8 mouse cellular contexts compared by ENCODE assay signal in the genomic region with DNA sequence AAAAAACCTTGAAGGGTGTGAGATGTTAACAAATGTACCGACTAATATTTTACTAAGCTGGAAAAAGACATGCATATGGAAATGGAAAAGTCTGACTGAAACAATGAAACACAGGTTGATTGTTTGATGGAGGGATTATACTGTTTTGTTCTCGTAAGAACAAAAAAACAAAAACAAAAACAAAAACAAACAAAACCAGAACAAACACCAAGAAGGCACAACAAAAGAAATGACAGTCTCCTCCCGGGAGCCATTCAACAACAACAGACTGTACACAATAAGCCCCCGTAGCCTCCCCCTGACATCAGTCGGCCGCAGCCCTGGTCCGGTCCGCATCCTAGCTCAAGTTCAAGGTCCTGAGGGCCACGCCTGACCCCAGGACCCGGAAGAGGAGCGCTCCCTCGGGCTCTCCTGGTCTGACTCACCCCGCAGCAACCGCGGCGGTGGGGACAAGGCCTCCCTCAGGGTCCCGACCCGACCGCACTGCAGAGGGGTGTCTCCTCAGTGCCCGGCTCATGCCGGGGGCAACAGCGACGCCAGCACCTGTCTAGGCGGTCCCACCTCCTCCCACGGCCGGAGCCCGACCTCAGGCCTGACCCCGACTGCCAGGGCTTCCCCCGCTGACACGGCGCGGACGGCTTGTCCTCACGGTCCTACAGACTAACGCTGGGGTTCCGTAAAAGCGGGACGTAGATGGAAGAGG. TPM values are rescaled to one million over a fixed set of nuclear protein-coding genes. Genes with fewer than 3 reads are reported as not detected.
DNase-seq lines count a peak whose midpoint lies in the region; ATAC-seq and TF ChIP-seq lines count a peak whose summit lies in the region.

No protein-coding gene starts in this region.

- H3K27me3 ChIP-seq in heart, postnatal 0 days (ENCODE audit: control insufficient read depth, insufficient read depth, low read length) = no peaks in the 10 kb centered on the region
- H3K27me3 ChIP-seq in G1E (ENCODE audit: insufficient read depth, low read length) = no peaks in the 10 kb centered on the region
- H3K27me3 ChIP-seq in hindbrain, embryonic 16.5 days (replicated peaks; ENCODE audit: control insufficient read depth, insufficient read depth, low read length) = no peaks in the 10 kb centered on the region

- peak overlapping the region; percentile 92 for H3K9ac ChIP-seq in heart, postnatal 0 days (replicated peaks; ENCODE audit: low read depth, low read length)
- H3K9ac ChIP-seq in hindbrain, embryonic 16.5 days (ENCODE audit: low read depth, low read length) = peak overlapping the region; percentile 99

- H3K27ac ChIP-seq in heart, postnatal 0 days (ENCODE audit: low read depth) = peak overlapping the region; percentile 83
- H3K27ac ChIP-seq in hindbrain, embryonic 16.5 days (ENCODE audit: low read depth, low read length) = peak overlapping the region; percentile 89

- under 1% methylated on average over 38 of the region's 38 CpGs for WGBS in heart, postnatal 0 days
- WGBS in hindbrain, embryonic 16.5 days = under 1% methylated on average over 38 of the region's 38 CpGs

- H3K9me3 ChIP-seq in heart, postnatal 0 days (replicated peaks; ENCODE audit: control insufficient read depth, low read length) = no peaks in the 10 kb centered on the region
- no peaks in the 10 kb centered on the region for H3K9me3 ChIP-seq in G1E (replicated peaks)
- no peaks in the 10 kb centered on the region for H3K9me3 ChIP-seq in hindbrain, embryonic 16.5 days (ENCODE audit: control insufficient read depth, low read length)

- intact Hi-C loops in heart, postnatal 36 days (cut with DNase I) = loop anchor here (1.0 to 10.0 kb wide), 4 partner anchors 13 to 522 kb away; a partner anchor contains a TSS

- peak overlapping the region; percentile 95 for H3K4me3 ChIP-seq in heart, postnatal 0 days (ENCODE audit: low read depth, low read length)
- peak overlapping the region; percentile 98 for H3K4me3 ChIP-seq in G1E (ENCODE audit: low read depth, low read length)
- peak overlapping the region; percentile 65 for H3K4me3 ChIP-seq in hindbrain, embryonic 16.5 days (ENCODE audit: low read length)

- ATAC-seq in heart, postnatal 0 days (ENCODE audit: insufficient read depth, low read depth) = peak; percentile 59
- ATAC-seq in G1E (ENCODE audit: extremely low read depth, insufficient number of reproducible peaks, low FRiP score, poor library complexity, severe bottlenecking) = no peak
- peak; percentile 66 for ATAC-seq in hindbrain, embryonic 16.5 days
- ATAC-seq in megakaryocyte-erythroid progenitor cell, adult 5-6 weeks (replicated peaks; ENCODE audit: low FRiP score, low TSS enrichment, poor library complexity, severe bottlenecking) = peak; percentile 56

- DNase-seq in heart, postnatal 0 days (ENCODE audit: low spot score) = no peak
- DNase-seq in heart, postnatal 36 days = no peak
- DNase-seq in G1E (ENCODE audit: low spot score) = peak; percentile 53
- peak; percentile 59 for DNase-seq in embryo, embryonic 11 days
- DNase-seq in cerebellum, postnatal 4 days (ENCODE audit: low spot score in 2 of 2) = no peak
- no peak for DNase-seq in frontal cortex, adult 2 months (ENCODE audit: extremely low spot score in 1 of 2, low spot score in 1 of 2)

- TF ChIP-seq CTCF in heart, postnatal 0 days (IDR thresholded peaks at IDR 0.05; ENCODE audit: low read depth) = no peak
- no peak for TF ChIP-seq CTCF in G1E (IDR thresholded peaks at IDR 0.05; ENCODE audit: low read depth, low read length)

- H3K4me2 ChIP-seq in heart, postnatal 0 days (ENCODE audit: low read depth, low read length) = peak overlapping the region; percentile 83
- peak overlapping the region; percentile 65 for H3K4me2 ChIP-seq in hindbrain, embryonic 16.5 days (ENCODE audit: low read length)

- no peak for TF ChIP-seq EP300 in heart, postnatal 0 days (IDR thresholded peaks at IDR 0.05; ENCODE audit: low read depth)

- no peaks in the 10 kb centered on the region for H3K36me3 ChIP-seq in heart, postnatal 0 days (replicated peaks; ENCODE audit: control insufficient read depth, insufficient read depth, low read length)
- H3K36me3 ChIP-seq in G1E (replicated peaks) = peaks cover 28% of the 10 kb centered on the region
- H3K36me3 ChIP-seq in hindbrain, embryonic 16.5 days (ENCODE audit: control insufficient read depth, insufficient read depth, low read length) = no peaks in the 10 kb centered on the region

- peaks cover 23% of the 10 kb centered on the region for H3K4me1 ChIP-seq in heart, postnatal 0 days (ENCODE audit: control insufficient read depth, insufficient read depth)
- H3K4me1 ChIP-seq in G1E (ENCODE audit: insufficient read depth, low read depth, low read length) = peaks cover 34% of the 10 kb centered on the region
- peaks cover 19% of the 10 kb centered on the region for H3K4me1 ChIP-seq in hindbrain, embryonic 16.5 days (ENCODE audit: control insufficient read depth, insufficient read depth, low read depth, low read length)

RNA-seq across cellular contexts. Expression of a gene that starts 0.5 kb away (rescaled TPM):
- total RNA-seq in heart, postnatal 0 days (2014; rRNA removed; ENCODE audit: low replicate concordance) = 65.3 and 69.7 TPM in 2 replicates
- 70.5 and 73.2 TPM in 2 replicates for polyA plus RNA-seq in heart, postnatal 0 days (2015; fragmentation: Nextera tagmentation; extraction: Ambion mirVana)
- 10 to 100 TPM; 40.5 to 42.8 TPM for total RNA-seq in heart, postnatal 36 days (2021)
- total RNA-seq in G1E (2014; fragmentation: Nextera tagmentation) (55.1 and 69.7 TPM in 2 replicates), G1E (2017) (88.4 and 92.4 TPM in 2 replicates)
- 23.4 and 25.8 TPM in 2 replicates for polyA plus RNA-seq in G1E (2012)
- 132 and 147 TPM in 2 replicates for polyA plus RNA-seq in hindbrain, embryonic 16.5 days (2015; fragmentation: Nextera tagmentation; extraction: Ambion mirVana)
- total RNA-seq in megakaryocyte-erythroid progenitor cell, adult 5-6 weeks (2014; fragmentation: Nextera tagmentation) = 71.2 and 72.9 TPM in 2 replicates
- total RNA-seq in megakaryocyte-erythroid progenitor cell, adult 5-6 weeks (2017) = 80.7 and 86.8 TPM in 2 replicates
- 104 and 110 TPM in 2 replicates for polyA plus RNA-seq in frontal cortex, adult 2 months (2012; rRNA removed)

RNA-seq across cellular contexts. Expression of a gene that starts 12.8 kb away (rescaled TPM):
- total RNA-seq in heart, postnatal 0 days (2014; rRNA removed; ENCODE audit: low replicate concordance) = 14.8 and 21.4 TPM in 2 replicates
- 11.6 and 12.2 TPM in 2 replicates for polyA plus RNA-seq in heart, postnatal 0 days (2015; fragmentation: Nextera tagmentation; extraction: Ambion mirVana)
- 1 to 10 TPM; 6.9 TPM for total RNA-seq in heart, postnatal 36 days (2021)
- total RNA-seq in G1E (2014; fragmentation: Nextera tagmentation) = 4.7 and 7.9 TPM in 2 replicates
- total RNA-seq in G1E (2017) = 10.4 and 12.0 TPM in 2 replicates
- polyA plus RNA-seq in G1E (2012) = 4.7 and 5.1 TPM in 2 replicates
- 58.7 and 63.2 TPM in 2 replicates for polyA plus RNA-seq in hindbrain, embryonic 16.5 days (2015; fragmentation: Nextera tagmentation; extraction: Ambion mirVana)
- 6.6 and 8.7 TPM in 2 replicates for total RNA-seq in megakaryocyte-erythroid progenitor cell, adult 5-6 weeks (2014; fragmentation: Nextera tagmentation)
- total RNA-seq in megakaryocyte-erythroid progenitor cell, adult 5-6 weeks (2017) = 7.3 and 10.2 TPM in 2 replicates
- polyA plus RNA-seq in frontal cortex, adult 2 months (2012; rRNA removed) = 53.2 TPM in 2 replicates

RNA-seq across cellular contexts. Expression of a gene that starts 44.9 kb away (rescaled TPM):
- total RNA-seq in heart, postnatal 0 days (2014; rRNA removed; ENCODE audit: low replicate concordance) = 12.6 and 13.8 TPM in 2 replicates
- polyA plus RNA-seq in heart, postnatal 0 days (2015; fragmentation: Nextera tagmentation; extraction: Ambion mirVana) = 2.4 and 3.3 TPM in 2 replicates
- total RNA-seq in heart, postnatal 36 days (2021) = 10 to 100 TPM; 21.0 to 24.2 TPM
- total RNA-seq in G1E (2014; fragmentation: Nextera tagmentation) (27.6 and 29.5 TPM in 2 replicates), G1E (2017) (18.4 and 20.7 TPM in 2 replicates)
- polyA plus RNA-seq in G1E (2012) = 33.4 and 36.8 TPM in 2 replicates
- polyA plus RNA-seq in hindbrain, embryonic 16.5 days (2015; fragmentation: Nextera tagmentation; extraction: Ambion mirVana) = 3.9 and 4.0 TPM in 2 replicates
- 8.5 and 18.3 TPM in 2 replicates for total RNA-seq in megakaryocyte-erythroid progenitor cell, adult 5-6 weeks (2014; fragmentation: Nextera tagmentation)
- 8.7 and 9.2 TPM in 2 replicates for total RNA-seq in megakaryocyte-erythroid progenitor cell, adult 5-6 weeks (2017)
- 15.0 and 15.4 TPM in 2 replicates for polyA plus RNA-seq in frontal cortex, adult 2 months (2012; rRNA removed)

Comparison
In these comparisons a context has a peak if more than half of its experiments do, and no peak if none do; other contexts are left out.
1. DNase-seq: peak in G1E (single experiment) and embryo, embryonic 11 days (single experiment); none in heart, postnatal 0 days (single experiment), heart, postnatal 36 days (0 of 2), cerebellum, postnatal 4 days (0 of 2) and frontal cortex, adult 2 months (0 of 2).
2. Peak in every context shown above with its lines, with median percentiles within 50 percentile points of each other: H3K4me3 ChIP-seq.